In genomic region chr2:72627915-72628314, GRCm38 (mm10) we compare ENCODE assay signal across 19 mouse cellular contexts.
A peak's percentile ranks its signal among the peaks of the same experiment; 100 is the strongest.
DNase-seq lines count a peak whose midpoint lies in the region; ATAC-seq lines count a peak whose summit lies in the region.
"Had no signal": no experiment of that assay in that cellular context is flagged by ENCODE, and none has a peak within 500 bp of the region (broad histone marks: within the 10 kb centered on the region; RNA-seq: fewer than 3 reads in every experiment).

No protein-coding gene starts in this region.

- no peaks in the 10 kb centered on the region for H3K27me3 ChIP-seq in embryonic facial prominence, embryonic 14.5 days (replicated peaks; ENCODE audit: control insufficient read depth, insufficient read depth, low read length)
- H3K27me3 ChIP-seq: CH12.LX; embryonic facial prominence, embryonic 15.5 days; forebrain, embryonic 15.5 days had no signal

- intact Hi-C loops in heart, postnatal 25 days (cut with DNase I), result no loop called here

- WGBS in embryonic facial prominence, embryonic 14.5 days, result 23% methylated on average over 3 of the region's 3 CpGs

- no peak for ATAC-seq in embryonic facial prominence, embryonic 14.5 days (ENCODE audit: low read depth)
- ATAC-seq in erythroid progenitor cell, adult 5-6 weeks (replicated peaks; ENCODE audit: low FRiP score, poor library complexity, severe bottlenecking), result no peak
- ATAC-seq: inflammation-experienced regulatory T-cells, adult 6 months; liver, postnatal 0 days had no signal

- no peak overlapping the region for H3K4me2 ChIP-seq in embryonic facial prominence, embryonic 14.5 days (ENCODE audit: low read depth, low read length)
- H3K4me2 ChIP-seq: embryonic facial prominence, embryonic 15.5 days; heart, embryonic 11.5 days had no signal

- DNase-seq in adrenal gland, adult (ENCODE audit: inconsistent age in 2 of 2, low spot score in 1 of 2), result peak; percentile 41 to 62
- no peak for DNase-seq in adrenal gland, adult 18-20 months (ENCODE audit: low spot score in 2 of 2)
- peak; percentile 14 to 30 for DNase-seq in heart, adult 18-20 months
- DNase-seq in heart, postnatal 25 days (ENCODE audit: low spot score), result no peak
- DNase-seq in lung, postnatal 14 days, result peak; percentile 36
- DNase-seq in lung, postnatal 4 days, result no peak
- DNase-seq in embryonic facial prominence, embryonic 14.5 days (ENCODE audit: low spot score), result peak; percentile 78
- DNase-seq: gastrocnemius, postnatal 10 days; layer of hippocampus, postnatal 36 days; liver, postnatal 0 days; right cerebral cortex, postnatal 14 days; thymus, postnatal 25 days had no signal

- H3K9ac ChIP-seq in embryonic facial prominence, embryonic 14.5 days (ENCODE audit: low read depth, low read length), result no peak overlapping the region
- H3K9ac ChIP-seq: embryonic facial prominence, embryonic 15.5 days; forebrain, embryonic 15.5 days; liver, postnatal 0 days had no signal

- H3K4me3 ChIP-seq in embryonic facial prominence, embryonic 14.5 days (ENCODE audit: low read depth, low read length), result no peak overlapping the region
- H3K4me3 ChIP-seq: embryonic facial prominence, embryonic 15.5 days; forebrain, embryonic 15.5 days had no signal

- peak overlapping the region; percentile 3; the same call in 1 of the 2 replicates for H3K27ac ChIP-seq in embryonic facial prominence, embryonic 14.5 days (replicated peaks; ENCODE audit: low read depth, low read length)
- H3K27ac ChIP-seq: embryonic facial prominence, embryonic 15.5 days; stomach, postnatal 0 days had no signal

- H3K4me1 ChIP-seq in embryonic facial prominence, embryonic 14.5 days (ENCODE audit: control insufficient read depth, insufficient read depth, low read length), result peaks cover 26% of the 10 kb centered on the region

- H3K9me3 ChIP-seq in embryonic facial prominence, embryonic 14.5 days (ENCODE audit: control insufficient read depth, low read length), result no peaks in the 10 kb centered on the region
- H3K9me3 ChIP-seq: embryonic facial prominence, embryonic 15.5 days; forebrain, embryonic 15.5 days had no signal

- H3K36me3 ChIP-seq in embryonic facial prominence, embryonic 14.5 days (ENCODE audit: control insufficient read depth, insufficient read depth, low read length), result no peaks in the 10 kb centered on the region
- H3K36me3 ChIP-seq: embryonic facial prominence, embryonic 15.5 days; forebrain, embryonic 15.5 days had no signal

Comparison
In these comparisons a context has a peak if more than half of its experiments do, and no peak if none do; other contexts are left out.
1. DNase-seq: peak in adrenal gland, adult (2 of 2), heart, adult 18-20 months (2 of 2), lung, postnatal 14 days (single experiment) and embryonic facial prominence, embryonic 14.5 days (single experiment); none in adrenal gland, adult 18-20 months (0 of 2), heart, postnatal 25 days (single experiment) and lung, postnatal 4 days (0 of 2).